Mouse (Mus musculus) large intestine, adult 2 months (tissue): ENCODE data around the gene Piezo1. TPM values are rescaled to one million over a fixed set of nuclear protein-coding genes. Genes with fewer than 3 reads are reported as not detected.
A peak's percentile ranks its signal among the peaks of the same experiment; 100 is the strongest.

Experiments
- DNase-seq: peaks from one replicate; pipeline ENCODE4 v3.0.0-alpha.2; 2012; ENCODE audit warnings: low read depth, low spot score
- WGBS: fragments of 180-500 bp; shearing (Covaris S2); methylation state at CpG from one replicate; pipeline ENCODE4 v1.1.7; 2018; 5-methylcytosine and 5-hydroxymethylcytosine counted together
- polyA plus RNA-seq: library from polyadenylated mRNA; depleted of rRNA; stranded (reverse); fragments of >200 nt; gene quantifications from 2 replicates; pipeline ENCODE4 v1.2.3, GENCODE M21; 2012

Piezo1 gene
- polyA plus RNA-seq, 1 experiment: 38.3 TPM

DNA sequence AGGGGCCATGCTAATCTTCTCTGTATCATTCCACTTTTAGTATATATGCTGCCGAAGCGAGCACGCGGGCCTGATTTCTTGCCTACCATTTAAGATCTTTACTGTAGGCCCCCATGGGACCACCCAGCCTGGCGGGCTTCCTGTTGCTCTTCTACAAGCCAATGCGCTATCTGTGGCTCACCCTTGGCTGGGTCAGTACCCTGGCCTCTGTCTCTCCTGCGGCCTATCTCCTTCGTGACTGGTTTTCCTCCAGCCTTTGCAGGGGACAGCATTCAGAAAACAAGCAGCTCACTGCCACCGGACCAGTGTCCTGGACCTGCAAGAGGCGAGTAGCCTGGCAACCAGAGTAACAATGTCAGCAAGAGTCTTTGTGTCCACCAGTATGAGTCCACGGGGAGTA, 30.5 kb downstream of the Piezo1 start:
- WGBS: 87% methylated on average over 11 of the region's 11 CpGs
- no peak for DNase-seq

DNA sequence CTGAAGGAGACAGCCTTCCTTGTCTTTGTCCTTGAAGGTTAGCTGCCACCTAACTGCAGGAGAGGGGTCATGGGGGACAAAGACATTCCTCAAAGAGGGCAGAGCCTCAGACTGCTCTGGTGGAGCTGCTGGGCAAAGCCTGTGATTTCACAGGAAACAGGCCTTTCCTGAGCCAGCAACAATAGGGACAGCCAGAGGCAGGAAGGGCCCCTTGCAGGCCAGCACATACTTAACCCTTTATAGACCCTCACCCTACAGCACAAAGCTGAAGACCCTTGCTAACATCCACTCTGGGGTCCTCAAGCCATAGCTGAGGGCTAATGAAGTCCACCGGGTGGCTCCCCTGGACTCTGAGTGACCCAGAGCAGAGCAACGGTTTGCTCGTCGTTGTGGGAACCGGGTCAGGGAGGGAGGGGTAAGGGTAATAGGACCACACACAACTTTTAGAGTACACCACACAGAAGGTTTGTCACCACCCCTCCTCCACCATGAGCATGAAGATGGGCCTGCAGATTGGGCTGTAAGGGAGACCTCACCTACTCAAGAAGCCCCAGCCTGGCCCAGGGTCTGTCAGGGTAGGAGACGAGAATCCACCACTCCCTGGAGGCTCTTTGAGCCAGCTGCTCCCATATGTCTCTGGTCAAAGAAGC, 33.5 kb downstream of the Piezo1 start:
- DNase-seq: no peak
- 43% methylated on average over 6 of the region's 6 CpGs for WGBS

DNA sequence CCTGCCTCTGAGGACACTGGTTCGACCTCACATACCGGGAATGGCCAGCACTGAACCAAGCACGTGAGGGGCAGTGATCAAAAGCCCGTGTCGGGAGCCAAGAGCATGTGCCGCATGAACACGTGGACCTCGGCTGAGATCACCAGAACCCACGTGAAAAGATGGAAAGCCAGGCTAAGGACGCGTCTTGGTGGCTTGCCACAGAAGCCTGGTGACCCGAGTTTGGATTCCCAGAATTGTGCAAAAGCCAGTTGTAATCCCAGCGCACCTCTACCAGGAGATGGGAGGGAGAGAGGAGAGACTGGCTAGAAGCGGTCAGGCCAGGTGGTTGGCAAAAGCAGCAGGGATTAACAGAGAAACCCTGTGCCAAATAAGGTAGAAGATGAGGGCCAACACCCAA, 35.4 kb downstream of the Piezo1 start:
- DNase-seq: no peak
- 85% methylated on average over 14 of the region's 14 CpGs for WGBS

DNA sequence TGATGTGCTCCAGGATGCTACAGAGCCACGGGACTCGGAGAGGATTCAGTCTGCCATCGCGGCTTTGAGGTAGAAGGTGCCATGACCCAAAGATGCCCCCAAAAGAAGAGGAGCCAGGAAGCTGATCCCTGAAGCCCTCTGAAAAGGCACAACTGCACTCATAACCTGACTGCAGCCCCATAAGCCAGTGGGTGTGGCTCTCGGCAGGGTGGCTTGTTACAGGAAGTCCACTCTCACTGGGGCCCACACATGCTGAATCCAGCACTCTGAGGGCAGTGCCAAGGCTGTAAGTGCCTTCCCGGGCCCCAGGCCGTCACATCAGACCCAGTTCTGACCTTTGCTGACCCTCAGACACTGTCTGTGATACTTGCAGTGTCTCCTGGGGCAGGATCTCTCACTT, 38.7 kb downstream of the Piezo1 start:
- WGBS: 59% methylated on average over 7 of the region's 7 CpGs

DNA sequence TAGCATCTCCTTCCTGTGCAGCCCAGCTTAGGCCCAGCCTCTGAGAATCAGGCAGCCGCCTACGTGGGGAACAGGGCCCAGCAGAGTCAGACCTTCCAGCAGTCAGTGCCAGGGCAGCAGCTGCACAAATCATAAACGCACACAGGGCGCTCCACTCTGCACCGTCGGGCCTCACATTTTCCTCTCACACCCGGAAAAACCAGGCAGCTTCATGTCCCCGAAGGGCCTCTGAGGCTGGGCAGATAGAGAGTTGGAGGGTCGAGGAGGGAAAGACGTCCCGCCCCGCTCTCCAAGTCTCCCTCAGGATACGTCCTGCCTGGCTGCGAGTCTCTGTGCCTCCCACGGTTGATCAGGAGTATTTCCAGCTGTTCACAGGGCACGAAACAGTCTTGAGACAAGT, 39.6 kb downstream of the Piezo1 start:
- DNase-seq: no peak

More for the DNA sequence above, 38.7 kb downstream of the Piezo1 start:
- DNase-seq: no peak

DNA sequence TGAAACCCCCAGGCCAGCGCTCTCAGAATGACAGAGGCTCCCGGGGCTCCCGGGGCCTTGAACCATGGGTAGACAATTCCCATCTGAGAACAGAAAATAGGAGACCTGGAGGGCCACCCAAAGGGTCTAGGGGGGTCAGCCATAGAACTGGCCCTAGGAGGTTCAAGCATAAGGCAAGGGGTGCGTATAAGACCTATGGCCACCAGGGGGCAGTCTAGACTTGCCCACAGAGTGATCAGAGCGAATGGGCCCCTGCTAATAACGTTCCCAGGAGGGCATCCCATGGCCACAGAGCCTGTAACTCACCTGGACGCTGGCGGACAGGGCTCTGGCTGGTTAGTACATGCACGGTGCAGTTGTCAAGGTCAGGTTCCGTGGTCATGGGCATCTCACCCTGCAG, 50.3 kb downstream of the Piezo1 start:
- DNase-seq: peak; percentile 32
- 27% methylated on average over 10 of the region's 10 CpGs for WGBS

More for the DNA sequence above, 39.6 kb downstream of the Piezo1 start:
- 51% methylated on average over 16 of the region's 16 CpGs for WGBS

DNA sequence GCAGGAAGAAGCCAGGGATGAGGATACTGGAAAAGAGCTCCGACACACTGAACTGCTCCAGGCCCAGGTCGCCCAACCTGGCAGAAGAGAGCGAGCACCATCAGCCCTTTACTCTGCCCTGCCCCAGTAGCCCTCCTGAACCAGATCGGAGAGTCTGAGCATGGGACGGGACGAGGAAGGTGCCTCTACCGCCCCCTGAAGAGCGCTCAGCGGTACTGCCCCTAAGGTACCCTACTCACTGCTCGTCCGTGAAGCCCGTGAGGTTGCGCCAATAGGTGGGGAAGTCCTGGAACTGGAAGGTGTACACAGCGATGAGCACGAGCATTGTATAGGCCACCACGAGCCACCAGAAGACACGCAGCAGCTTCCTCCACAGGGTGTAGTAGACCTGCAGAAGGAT, 53.2 kb downstream of the Piezo1 start:
- WGBS: 70% methylated on average over 17 of the region's 17 CpGs
- DNase-seq: no peak

DNA sequence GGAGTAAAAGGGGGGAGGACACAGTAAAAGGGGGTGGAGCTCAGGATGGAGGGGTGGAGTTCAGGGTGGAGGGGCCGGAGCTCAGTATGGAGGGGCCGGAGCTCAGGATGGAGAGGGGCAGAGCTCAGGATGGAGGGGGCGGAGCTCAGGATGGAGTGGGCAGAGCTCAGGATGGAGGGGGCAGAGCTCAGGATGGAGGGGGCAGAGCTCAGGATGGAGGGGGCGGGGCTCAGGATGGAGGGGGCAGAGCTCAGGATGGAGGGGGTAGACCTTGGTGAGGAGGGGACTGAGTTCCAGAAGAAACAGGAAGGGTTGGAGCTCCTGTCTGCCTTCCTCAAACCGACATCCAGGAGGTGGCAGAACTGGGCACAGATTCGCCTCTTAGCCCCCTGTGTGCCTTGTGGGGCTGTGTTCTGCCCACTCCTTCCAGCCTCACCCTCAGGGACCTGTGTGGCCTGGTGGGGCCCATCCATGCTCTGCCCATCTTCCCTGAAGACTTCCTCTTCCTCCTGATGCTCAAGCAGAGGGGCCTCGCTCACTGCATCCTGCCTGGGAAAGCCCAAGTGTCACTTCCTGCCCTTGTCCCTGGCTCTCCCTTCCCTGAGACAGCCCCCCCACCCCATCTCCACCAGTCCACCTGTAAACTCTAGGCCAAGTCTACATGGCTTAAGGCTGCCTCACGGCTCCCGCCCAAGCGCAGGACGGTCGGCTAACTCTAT, 54.0 kb downstream of the Piezo1 start:
- WGBS: 90% methylated on average over 12 of the region's 12 CpGs

DNA sequence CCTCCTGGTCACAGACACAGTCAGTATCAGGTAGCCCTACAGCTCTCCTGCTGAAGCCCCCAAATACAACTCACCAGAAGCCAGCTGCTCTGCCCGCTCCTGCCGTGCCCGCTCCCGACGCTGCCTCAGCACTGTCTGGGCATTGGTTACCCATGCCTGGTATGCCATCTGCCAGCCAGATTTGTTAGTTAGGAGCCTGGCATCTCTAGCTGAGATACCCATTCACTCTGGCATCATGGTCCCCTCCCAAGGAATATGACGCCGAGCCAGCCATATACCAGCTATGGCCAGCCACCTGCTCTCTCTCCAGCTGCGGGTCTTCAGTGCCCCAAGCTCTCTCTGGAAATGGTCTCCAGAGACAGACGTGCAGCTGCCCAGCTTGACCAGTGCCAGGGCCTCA, 62.7 kb downstream of the Piezo1 start:
- 93% methylated on average over 9 of the region's 9 CpGs for WGBS
- no peak for DNase-seq

More for the DNA sequence above, 54.0 kb downstream of the Piezo1 start:
- DNase-seq: no peak

DNA sequence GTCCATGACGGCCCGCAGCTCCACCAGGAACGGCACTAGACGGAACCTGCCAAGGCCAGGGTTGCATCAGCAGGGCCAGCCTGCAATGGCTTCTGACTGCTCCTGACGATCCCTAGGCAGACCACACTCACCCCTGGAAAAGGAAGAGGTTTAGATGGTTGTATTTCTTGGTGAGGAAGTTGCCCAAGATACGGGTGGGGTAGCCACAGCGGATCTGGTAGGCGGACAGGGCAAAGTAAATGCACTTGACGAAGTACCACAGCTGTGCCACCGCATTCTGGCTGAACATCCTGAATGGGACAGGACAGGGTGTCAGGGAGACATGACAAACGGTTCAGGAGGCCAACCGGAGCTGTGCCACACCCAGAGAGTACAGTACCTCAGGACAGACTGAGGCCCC, 66.3 kb downstream of the Piezo1 start:
- 73% methylated on average over 12 of the region's 12 CpGs for WGBS

DNA sequence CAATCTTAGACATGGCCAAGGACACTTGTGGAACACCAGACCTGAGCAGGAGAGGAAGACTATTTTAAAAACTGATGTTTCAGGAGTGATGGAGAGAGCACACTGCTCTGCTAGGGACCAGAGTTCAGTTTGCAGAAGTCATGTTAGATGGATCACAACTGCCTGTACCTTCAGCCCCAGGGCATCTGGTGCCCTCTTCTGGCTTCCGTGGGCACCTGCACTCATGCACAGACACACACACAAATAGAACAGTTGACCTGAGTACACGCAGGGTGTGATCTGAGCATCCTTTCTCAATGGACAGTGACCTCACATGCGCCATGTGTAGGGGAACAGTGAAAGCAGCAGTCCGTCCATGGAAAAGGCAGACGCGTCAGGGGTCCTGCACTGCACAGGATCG, 67.3 kb downstream of the Piezo1 start:
- DNase-seq: no peak
- 96% methylated on average over 7 of the region's 7 CpGs for WGBS

More for the DNA sequence above, 66.3 kb downstream of the Piezo1 start:
- DNase-seq: no peak

DNA sequence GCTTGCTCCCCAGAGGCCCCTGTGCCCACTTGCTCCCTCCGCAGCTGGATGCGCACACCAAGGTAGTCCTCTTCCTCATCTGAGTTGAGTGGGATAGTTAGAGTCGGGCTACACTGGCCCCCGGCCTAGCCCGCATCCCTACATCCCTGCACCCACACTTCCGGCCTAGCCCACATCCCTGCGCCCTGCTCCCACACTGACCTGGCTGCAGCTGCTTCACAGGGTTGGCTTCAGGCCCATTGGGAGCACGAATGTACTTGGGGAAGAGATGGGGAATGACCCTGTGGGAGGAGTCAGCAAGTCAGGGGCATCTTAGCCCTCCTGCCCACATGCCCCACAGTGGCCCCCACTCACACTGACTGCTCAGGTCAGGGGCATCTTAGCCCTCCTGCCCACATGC, 68.7 kb downstream of the Piezo1 start:
- WGBS: 90% methylated on average over 8 of the region's 8 CpGs
- DNase-seq: no peak

DNA sequence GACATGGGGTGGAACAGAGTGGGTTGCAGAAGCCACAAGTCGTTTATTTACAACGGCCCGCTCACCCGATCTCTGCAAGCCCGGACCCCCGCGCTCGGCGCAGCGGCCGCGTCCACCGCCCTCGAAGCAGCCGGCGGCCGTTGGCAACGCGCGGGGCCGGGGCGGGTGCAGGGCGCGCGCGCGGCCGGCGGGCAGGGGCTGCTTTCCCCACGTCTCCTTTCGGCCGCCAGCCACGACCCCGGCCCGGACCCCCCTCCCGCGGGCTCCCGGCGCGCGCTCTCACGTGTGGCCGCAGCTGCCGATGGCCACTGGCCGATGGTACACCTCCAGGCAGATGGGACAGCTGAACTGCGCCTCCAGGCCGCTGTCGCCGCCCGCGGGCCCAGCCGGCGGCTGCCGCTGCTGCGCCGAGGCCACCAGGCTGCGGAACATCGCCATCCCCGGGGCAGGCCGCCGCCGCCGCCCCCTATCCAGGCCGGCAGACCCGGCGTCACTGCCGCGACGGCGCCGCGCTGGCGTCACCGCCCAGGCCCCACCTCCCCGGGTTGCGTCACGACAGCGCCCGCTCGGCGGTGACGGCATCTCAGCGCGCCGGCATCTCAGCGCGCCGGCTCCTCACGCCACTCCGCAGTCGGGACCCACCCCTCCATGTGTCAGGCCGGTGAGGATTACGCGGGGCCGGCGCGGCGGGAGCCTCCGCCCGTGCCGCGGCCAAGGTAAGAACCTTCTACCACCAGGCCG, 75.4 kb downstream of the Piezo1 start, which contains the start of the genes Rnf166 and Ctu2:
Gene Rnf166, minus strand, starts transcription at position 485 of the 741 bp plus-strand sequence.
Gene Ctu2, plus strand, starts transcription at position 564 of the 741 bp plus-strand sequence.
- peak; percentile 32 for DNase-seq
- WGBS: under 1% methylated on average over 82 of the region's 103 CpGs

DNA sequence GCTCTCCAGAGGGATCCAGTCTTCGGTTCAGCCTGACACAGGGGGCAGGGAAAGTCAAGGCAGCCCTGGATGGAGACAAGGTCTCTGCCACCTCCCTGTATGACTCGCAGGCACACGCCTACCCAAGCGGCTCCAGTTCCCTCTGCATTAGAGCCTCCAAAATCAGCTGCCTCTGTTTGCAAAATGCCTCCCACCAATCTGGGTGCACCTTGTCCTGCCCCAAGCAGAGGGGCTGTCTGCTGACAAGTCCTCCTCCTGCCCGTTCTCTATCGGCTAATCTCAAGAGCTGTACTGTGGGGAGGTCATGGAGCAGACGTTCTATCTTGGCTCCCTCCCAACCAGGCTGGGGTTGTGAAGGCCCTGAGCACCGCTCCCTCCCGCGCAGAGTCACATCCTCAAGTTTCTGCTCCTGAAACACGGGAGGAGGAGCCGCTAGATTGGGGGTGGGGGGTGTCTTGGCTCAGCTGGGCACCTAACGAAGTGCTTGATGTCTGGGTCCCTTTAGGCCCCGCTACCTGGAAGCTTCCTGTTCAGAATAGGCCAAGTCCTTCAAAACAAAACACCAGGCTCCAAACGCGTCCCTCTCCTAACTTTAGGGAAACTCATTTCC, 76.1 kb downstream of the Piezo1 start:
- WGBS: 2% methylated on average over 16 of the region's 16 CpGs
- no peak for DNase-seq

DNA sequence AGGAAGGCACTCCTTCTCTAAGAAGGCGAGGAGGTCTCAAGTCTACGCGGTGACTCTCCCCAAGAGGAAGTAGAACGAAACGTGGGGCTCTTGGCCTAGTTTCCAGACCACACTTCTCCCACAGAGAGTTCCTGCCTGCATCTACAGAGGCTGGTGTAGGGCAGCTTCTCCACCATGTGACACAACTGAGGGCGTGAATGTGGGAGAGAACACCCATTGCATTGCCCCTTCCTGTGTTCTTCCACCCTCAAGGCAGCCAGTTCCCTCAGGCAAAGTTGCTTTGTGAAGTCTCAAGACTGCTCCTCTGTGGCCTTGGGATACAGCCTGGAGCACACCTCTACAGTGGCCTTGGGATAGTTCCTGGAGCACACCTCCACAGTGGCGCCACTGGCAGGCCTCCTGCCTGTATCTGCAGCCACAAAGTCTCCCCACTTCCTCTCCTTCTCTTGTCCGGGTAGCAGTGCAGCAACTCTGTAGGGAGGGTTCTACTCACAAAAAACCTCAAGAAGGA, 77.2 kb downstream of the Piezo1 start:
- WGBS: 72% methylated on average over 8 of the region's 8 CpGs
- DNase-seq: no peak

DNA sequence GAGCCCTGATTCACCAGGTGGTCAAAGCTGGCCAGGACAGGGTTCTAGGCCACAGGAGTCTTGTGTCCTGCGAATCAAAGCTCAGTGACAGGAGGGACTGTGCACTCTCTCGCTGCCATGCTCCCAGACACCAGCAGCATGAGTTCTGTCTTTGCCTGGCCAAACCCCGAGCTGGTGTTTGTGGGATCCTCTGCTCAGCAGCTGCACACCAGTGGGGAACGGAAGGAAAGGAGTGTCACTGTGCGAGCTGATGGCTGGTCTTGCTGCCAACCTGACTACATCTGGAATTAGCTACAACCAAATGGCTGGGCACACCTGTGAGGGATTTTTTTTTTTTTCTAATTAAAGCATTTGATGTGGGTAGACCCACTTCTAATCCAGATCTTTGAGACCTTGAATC, 80.4 kb downstream of the Piezo1 start:
- WGBS: 80% methylated on average over 5 of the region's 5 CpGs
- DNase-seq: no peak

DNA sequence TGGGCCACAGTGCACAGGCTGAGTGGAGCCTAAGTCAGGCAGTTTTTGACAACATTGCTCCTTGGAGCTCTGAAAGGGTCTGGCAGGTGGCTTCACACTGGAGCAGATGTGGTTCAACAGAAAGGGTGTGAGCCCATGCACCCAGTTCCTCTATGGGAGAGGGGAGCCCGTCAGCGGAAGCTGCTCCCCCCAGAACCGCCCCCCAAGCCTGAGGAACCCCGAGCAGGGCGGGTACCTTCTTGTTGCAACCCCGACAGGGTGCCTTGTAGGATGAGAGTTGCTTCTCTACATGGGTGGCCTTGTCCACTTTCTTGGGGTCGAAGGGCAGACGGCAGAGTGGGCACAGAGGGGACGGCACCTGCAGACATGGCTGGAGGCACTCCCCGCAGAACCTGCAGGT, 81.2 kb downstream of the Piezo1 start:
- 83% methylated on average over 10 of the region's 10 CpGs for WGBS
- no peak for DNase-seq

DNA sequence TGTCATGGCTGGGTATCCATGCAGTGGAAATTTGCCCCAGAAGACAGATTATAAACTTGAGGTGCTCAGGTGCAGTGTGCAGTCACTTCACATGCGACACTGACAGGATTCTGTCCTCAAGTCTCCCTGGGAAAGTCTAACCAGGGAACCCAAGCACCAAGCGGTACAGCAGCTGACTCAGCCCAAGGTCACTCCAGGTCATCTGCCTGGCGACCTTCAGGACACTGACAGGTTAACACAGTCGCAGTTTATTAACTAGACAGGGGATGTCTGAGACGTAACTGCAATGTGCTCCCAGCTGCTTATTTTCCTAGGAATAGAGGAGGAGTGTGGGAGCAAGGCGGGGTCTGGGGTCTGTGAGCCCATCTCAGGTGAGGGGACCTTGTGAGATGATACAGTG, 81.7 kb downstream of the Piezo1 start:
- 78% methylated on average over 6 of the region's 6 CpGs for WGBS
- DNase-seq: no peak

DNA sequence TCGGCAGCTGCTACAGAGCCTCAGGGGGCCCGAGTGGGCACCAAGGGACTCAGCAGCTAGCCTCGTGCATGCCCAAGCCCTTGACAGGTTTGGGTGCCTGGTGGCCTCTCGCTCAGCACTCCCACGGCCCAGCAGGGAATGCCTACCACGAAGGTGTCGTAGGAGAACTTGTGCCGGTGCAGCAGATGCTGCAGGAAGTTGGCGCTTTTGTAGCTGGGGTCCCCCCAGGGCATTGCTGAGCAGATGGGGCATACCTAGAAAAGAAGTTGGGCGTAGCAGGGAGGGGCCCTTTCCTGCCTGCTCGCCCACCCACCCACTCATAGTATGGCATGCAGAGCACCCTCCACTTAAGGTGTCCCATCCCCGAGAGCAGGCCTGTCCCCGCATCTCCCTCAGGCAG, 83.3 kb downstream of the Piezo1 start:
- DNase-seq: no peak
- WGBS: 94% methylated on average over 13 of the region's 13 CpGs

DNA sequence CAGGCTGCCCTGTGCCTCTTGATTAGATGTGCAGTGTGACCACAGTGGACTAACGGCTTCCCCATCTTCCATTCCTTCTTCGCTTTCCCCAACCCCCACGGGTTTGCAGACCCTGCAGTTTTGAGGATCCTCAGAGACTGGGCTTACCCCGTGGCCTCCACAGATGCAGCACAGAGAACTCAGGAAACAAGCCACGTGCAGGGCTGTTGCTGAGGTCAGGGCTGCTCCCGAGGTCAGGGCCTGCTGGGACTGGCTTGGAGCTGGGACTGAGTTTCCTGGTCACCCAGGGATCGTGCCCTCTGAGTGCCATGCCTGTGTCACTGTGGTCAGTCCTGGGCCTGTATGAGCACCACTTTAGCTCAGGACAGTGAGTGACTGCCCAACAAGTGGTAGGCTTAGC, 86.1 kb downstream of the Piezo1 start:
- no peak for DNase-seq
- 79% methylated on average over 7 of the region's 7 CpGs for WGBS
